Mouse (Mus musculus): ENCODE data around the gene Catsperg1. TPM values are rescaled to one million over a fixed set of nuclear protein-coding genes. Genes with fewer than 3 reads are reported as not detected.
A peak's percentile ranks its signal among the peaks of the same experiment; 100 is the strongest.
"Not testable (repeated sequence)": the region's sequence is repeated elsewhere in the genome, so short reads cannot be mapped to it uniquely, and the experiment has no call there.

The Catsperg1 gene
- polyA plus RNA-seq, 2 experiments, result 0.45 TPM; not detected in 1

GRCm38 (mm10) chr7:29202577-29202976 lies 11.3 kb downstream of the Catsperg1 start:
- H3K9ac ChIP-seq (replicated peaks), result no peak overlapping the region
- no peak overlapping the region for H3K4me2 ChIP-seq (ENCODE audit: low read depth)
- no peak overlapping the region for H3K4me3 ChIP-seq (ENCODE audit: insufficient read depth in 1 of 2, low read depth in 2 of 2, low read length in 2 of 2)
- no peak overlapping the region for H3K27ac ChIP-seq
- no peaks in the 10 kb centered on the region for H3K27me3 ChIP-seq (ENCODE audit: control insufficient read depth, insufficient read depth, low read length)
- DNase-seq (ENCODE audit: low read depth in 3 of 3, low spot score in 3 of 3) (no peak), ATAC-seq (ENCODE audit: insufficient read depth) (no peak)
- 67% methylated on average over 6 of the region's 6 CpGs for WGBS (ENCODE audit: insufficient replicate concordance)
- no peaks in the 10 kb centered on the region for H3K9me3 ChIP-seq (ENCODE audit: control insufficient read depth, low read length)
- no peaks in the 10 kb centered on the region for H3K4me1 ChIP-seq (replicated peaks; ENCODE audit: control insufficient read depth in 2 of 2, insufficient read depth in 2 of 2, low read length in 1 of 2)
- no peak for TF ChIP-seq CTCF (IDR thresholded peaks at IDR 0.05; ENCODE audit: low read depth)
- no peak for TF ChIP-seq EP300 (IDR thresholded peaks at IDR 0.05; ENCODE audit: low read depth)
- no peaks in the 10 kb centered on the region for H3K36me3 ChIP-seq (replicated peaks; ENCODE audit: control insufficient read depth, insufficient read depth, low read depth)

GRCm38 (mm10) chr7:29194230-29194629 lies 19.6 kb downstream of the Catsperg1 start:
- not testable (repeated sequence) for H3K9ac ChIP-seq (replicated peaks); DNase-seq (ENCODE audit: low read depth in 3 of 3, low spot score in 3 of 3); ATAC-seq (ENCODE audit: insufficient read depth); H3K4me1 ChIP-seq (replicated peaks; ENCODE audit: control insufficient read depth in 2 of 2, insufficient read depth in 2 of 2, low read length in 1 of 2); H3K4me3 ChIP-seq (ENCODE audit: insufficient read depth in 1 of 2, low read depth in 2 of 2, low read length in 2 of 2); H3K27me3 ChIP-seq (ENCODE audit: control insufficient read depth, insufficient read depth, low read length); H3K36me3 ChIP-seq (replicated peaks; ENCODE audit: control insufficient read depth, insufficient read depth, low read depth); H3K9me3 ChIP-seq (ENCODE audit: control insufficient read depth, low read length); H3K27ac ChIP-seq; H3K4me2 ChIP-seq (ENCODE audit: low read depth)
- 88% methylated on average over 1 of the region's 1 CpGs for WGBS (ENCODE audit: insufficient replicate concordance)

DNA sequence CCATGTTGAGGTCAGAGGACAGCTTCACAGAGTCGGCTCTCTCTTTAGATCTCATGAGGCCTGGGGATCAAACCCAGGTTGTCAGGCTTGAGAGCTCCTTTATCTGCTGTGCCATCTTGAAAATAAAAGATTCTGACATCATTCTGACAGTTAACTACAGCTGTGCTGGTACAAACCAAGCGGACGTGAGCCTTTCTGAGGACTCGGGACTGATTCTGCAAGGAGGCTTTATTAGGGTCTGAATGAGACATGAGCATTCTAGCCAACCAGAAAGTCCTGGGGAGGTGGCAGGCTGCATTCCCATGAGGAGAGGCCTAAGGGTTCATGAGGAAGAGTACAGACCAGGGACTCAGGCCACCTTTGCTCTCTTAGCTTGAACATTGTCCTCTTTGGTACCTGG lies 32.5 kb downstream of the Catsperg1 start:
- not testable (repeated sequence) for H3K9ac ChIP-seq (replicated peaks); H3K9me3 ChIP-seq (ENCODE audit: control insufficient read depth, low read length); H3K4me3 ChIP-seq (ENCODE audit: insufficient read depth in 1 of 2, low read depth in 2 of 2, low read length in 2 of 2); H3K4me2 ChIP-seq (ENCODE audit: low read depth); H3K27me3 ChIP-seq (ENCODE audit: control insufficient read depth, insufficient read depth, low read length); H3K36me3 ChIP-seq (replicated peaks; ENCODE audit: control insufficient read depth, insufficient read depth, low read depth); ATAC-seq (ENCODE audit: insufficient read depth); DNase-seq (ENCODE audit: low read depth in 3 of 3, low spot score in 3 of 3); H3K27ac ChIP-seq
- 69% methylated on average over 4 of the region's 4 CpGs for WGBS (ENCODE audit: insufficient replicate concordance)
- H3K4me1 ChIP-seq (replicated peaks; ENCODE audit: control insufficient read depth in 2 of 2, insufficient read depth in 2 of 2, low read length in 1 of 2), result peaks cover 13% of the 10 kb centered on the region in 2 experiments

GRCm38 (mm10) chr7:29180854-29181236 lies 33.0 kb downstream of the Catsperg1 start:
- H3K36me3 ChIP-seq (replicated peaks; ENCODE audit: control insufficient read depth, insufficient read depth, low read depth), result peaks cover 10% of the 10 kb centered on the region
- H3K4me2 ChIP-seq (ENCODE audit: low read depth), result peak overlapping the region; percentile 96
- ATAC-seq (ENCODE audit: insufficient read depth) (no peak), DNase-seq (ENCODE audit: low read depth in 3 of 3, low spot score in 3 of 3) (no peak)
- H3K27me3 ChIP-seq (ENCODE audit: control insufficient read depth, insufficient read depth, low read length), result no peaks in the 10 kb centered on the region
- H3K4me1 ChIP-seq (replicated peaks; ENCODE audit: control insufficient read depth in 2 of 2, insufficient read depth in 2 of 2, low read length in 1 of 2), result peaks cover 13% of the 10 kb centered on the region in 2 experiments
- no peak overlapping the region for H3K27ac ChIP-seq
- H3K4me3 ChIP-seq (ENCODE audit: insufficient read depth in 1 of 2, low read depth in 2 of 2, low read length in 2 of 2), result peak overlapping the region; percentile 69 to 89
- no peak for TF ChIP-seq CTCF (IDR thresholded peaks at IDR 0.05; ENCODE audit: low read depth)
- no peak for TF ChIP-seq EP300 (IDR thresholded peaks at IDR 0.05; ENCODE audit: low read depth)
- WGBS (ENCODE audit: insufficient replicate concordance), result 38% methylated on average over 5 of the region's 5 CpGs
- no peaks in the 10 kb centered on the region for H3K9me3 ChIP-seq (ENCODE audit: control insufficient read depth, low read length)
- H3K9ac ChIP-seq (replicated peaks), result peak overlapping the region; percentile 44; the same call in 1 of the 2 replicates

- Histone ChIP-seq H3K36me3 (replicated peaks; ENCODE audit: control insufficient read depth, insufficient read depth, low read depth) (peaks cover 16% of the 10 kb centered on the region), H3K9me3 (ENCODE audit: control insufficient read depth, low read length) (no peaks in the 10 kb centered on the region), H3K27me3 (ENCODE audit: control insufficient read depth, insufficient read depth, low read length) (no peaks in the 10 kb centered on the region), H3K27ac (peak within 1 kb of the TSS; percentile 40), H3K4me1 (replicated peaks; ENCODE audit: control insufficient read depth in 2 of 2, insufficient read depth in 2 of 2, low read length in 1 of 2) (peaks cover 13% of the 10 kb centered on the region in 2 experiments), H3K4me3 (ENCODE audit: insufficient read depth in 1 of 2, low read depth in 2 of 2, low read length in 2 of 2) (peak within 1 kb of the TSS; percentile 89 to 100), H3K9ac (replicated peaks) (peak within 1 kb of the TSS; percentile 90), H3K4me2 (ENCODE audit: low read depth) (peak within 1 kb of the TSS; percentile 96)
- ATAC-seq (ENCODE audit: insufficient read depth) (peak; percentile 91), DNase-seq (ENCODE audit: low read depth in 3 of 3, low spot score in 3 of 3) (peak; percentile 92 to 93 (median 92))
- TF ChIP-seq EP300 (IDR thresholded peaks at IDR 0.05; ENCODE audit: low read depth), result no peak
- TF ChIP-seq CTCF (IDR thresholded peaks at IDR 0.05; ENCODE audit: low read depth), result peak; percentile 50
- under 1% methylated on average over 62 of the region's 62 CpGs for WGBS (ENCODE audit: insufficient replicate concordance)
Observed at GRCm38 (mm10) chr7:29180077-29180853, 33.6 kb downstream of the Catsperg1 start, which contains the start of gene Psmd8. Gene Psmd8, minus strand, starts transcription at chr7:29180701.

Data from liver, embryonic 14.5 days (tissue).